Mouse (Mus musculus) kidney, embryonic 14.5 days (tissue): ENCODE results near the gene Arhgap15. TPM values are rescaled to one million over a fixed set of nuclear protein-coding genes. Genes with fewer than 3 reads are reported as not detected.

Experiments used
- ATAC-seq: fragments of 200-750 bp; cut with Nextera tagmentation; 2 replicates; pipeline ENCODE4 v1.8.0; 2017; ENCODE audit warnings: moderate number of reproducible peaks, mild to moderate bottlenecking, moderate TSS enrichment, moderate library complexity; ENCODE audit not compliant: low FRiP score, low TSS enrichment
- H3K27ac ChIP-seq: fragments of 300-500 bp; sonication (generic); 2 replicates; pipeline ENCODE4 v1.5.1; 2014; ENCODE audit warnings: low read depth, mild to moderate bottlenecking, low read length, moderate library complexity, mixed read lengths
- H3K27me3 ChIP-seq: fragments of 300-500 bp; sonication (generic); 2 replicates; pipeline ENCODE4 v1.6.1; 2014; ENCODE audit warnings: mild to moderate bottlenecking, low read length; ENCODE audit not compliant: control insufficient read depth, insufficient read depth
- H3K36me3 ChIP-seq: fragments of 300-500 bp; sonication (generic); 2 replicates; pipeline ENCODE4 v1.6.1; 2014; ENCODE audit warnings: low read length, mixed read lengths; ENCODE audit not compliant: control insufficient read depth, insufficient read depth
- H3K4me1 ChIP-seq: fragments of 300-500 bp; sonication (generic); 2 replicates; pipeline ENCODE4 v1.6.1; 2014; ENCODE audit warnings: low read length, mixed read lengths; ENCODE audit not compliant: control insufficient read depth, insufficient read depth
- H3K4me2 ChIP-seq: fragments of 300-500 bp; sonication (generic); replicated peaks from 2 replicates; pipeline ENCODE4 v1.6.1; 2014; ENCODE audit warnings: low read depth, mild to moderate bottlenecking, low read length
- H3K4me3 ChIP-seq: fragments of 300-500 bp; sonication (generic); 2 replicates; pipeline ENCODE4 v1.5.1; 2014; ENCODE audit warnings: mild to moderate bottlenecking, low read length
- H3K9ac ChIP-seq: fragments of 300-500 bp; sonication (generic); 2 replicates; pipeline ENCODE4 v1.6.1; 2014; ENCODE audit warnings: low read depth, mild to moderate bottlenecking, low read length, moderate library complexity
- H3K9me3 ChIP-seq: fragments of 300-500 bp; sonication (generic); 2 replicates; pipeline ENCODE4 v1.6.1; 2016; ENCODE audit warnings: low read length; ENCODE audit not compliant: control insufficient read depth
- WGBS: fragments of 180-500 bp; shearing (Covaris S2); extraction: QIAGEN DNeasy Blood & Tissue Kit; methylation state at CpG from one replicate; pipeline ENCODE4 v1.1.7; 2014; 5-methylcytosine and 5-hydroxymethylcytosine counted together
- polyA plus RNA-seq: library from polyadenylated mRNA; unstranded; fragments of >200 nt; fragmentation: Nextera tagmentation; extraction: Ambion mirVana; gene quantifications from 2 replicates; pipeline ENCODE4 v1.2.1, GENCODE M21; 2014

Gene Arhgap15
- polyA plus RNA-seq, 1 experiment from 2014 or later, result 1.0 TPM

DNA sequence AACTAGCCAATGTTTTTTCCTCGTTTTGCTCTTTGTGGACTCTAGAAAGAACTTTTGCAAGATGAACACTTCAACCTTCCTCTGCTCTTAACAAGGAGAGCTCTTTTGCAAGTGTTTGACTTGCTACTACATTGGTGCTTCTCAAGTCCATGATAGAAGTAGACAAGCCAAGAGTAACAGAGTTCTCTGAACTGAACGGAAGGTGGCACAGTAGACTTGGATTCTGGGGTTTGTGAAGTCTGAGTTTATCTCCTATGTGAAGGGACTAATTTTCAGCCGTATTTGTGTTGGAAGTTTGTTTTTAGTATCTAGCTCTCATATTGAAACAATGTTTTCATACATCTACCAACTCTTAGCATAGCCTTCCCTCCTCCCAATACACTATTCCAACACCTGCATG is 17.6 kb downstream of the Arhgap15 start:
- no peak for ATAC-seq
- no peak overlapping the region for H3K27ac ChIP-seq
- no peaks in the 10 kb centered on the region for H3K36me3 ChIP-seq
- no peaks in the 10 kb centered on the region for H3K27me3 ChIP-seq
- no peaks in the 10 kb centered on the region for H3K9me3 ChIP-seq
- H3K4me2 ChIP-seq, result no peak overlapping the region
- H3K4me3 ChIP-seq, result no peak overlapping the region
- no peaks in the 10 kb centered on the region for H3K4me1 ChIP-seq
- H3K9ac ChIP-seq, result no peak overlapping the region
- 87% methylated on average over 3 of the region's 3 CpGs for WGBS

DNA sequence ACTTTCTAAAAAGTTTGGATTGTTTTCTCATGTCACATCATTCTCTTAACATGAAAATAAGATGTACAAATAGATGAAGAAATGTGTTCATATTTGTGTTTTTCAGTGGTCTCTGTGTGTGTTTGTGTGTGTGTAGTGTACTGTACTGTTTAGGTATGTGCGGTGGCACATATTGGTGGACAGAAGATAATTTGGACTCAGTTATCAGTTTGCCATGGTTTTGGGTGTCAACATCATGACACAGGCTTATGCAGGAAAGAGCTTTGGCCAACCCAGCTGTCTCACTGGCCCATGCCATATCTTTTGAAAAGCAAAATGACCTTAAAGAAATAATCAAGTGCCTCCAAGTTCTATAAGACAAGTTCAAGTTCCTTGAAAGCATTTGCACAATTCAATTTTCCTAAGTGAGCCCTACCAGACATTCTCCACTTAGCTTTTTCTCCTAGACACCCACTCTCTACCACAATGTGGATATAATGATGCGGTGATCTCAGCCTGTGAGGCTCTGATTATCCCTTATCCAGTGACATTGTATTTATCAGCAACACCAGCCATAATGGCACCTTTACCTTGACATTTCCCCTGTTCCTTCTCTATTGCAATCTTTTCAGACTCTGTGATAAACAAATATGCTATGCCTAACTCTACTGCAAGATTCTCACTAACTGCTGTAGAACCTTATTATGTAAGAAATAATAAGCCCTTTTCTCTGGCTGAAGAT is 21.4 kb downstream of the Arhgap15 start:
- no peak for ATAC-seq
- Histone ChIP-seq H3K9ac (no peak overlapping the region), H3K4me1 (no peaks in the 10 kb centered on the region), H3K27ac (no peak overlapping the region), H3K9me3 (no peaks in the 10 kb centered on the region), H3K4me2 (no peak overlapping the region), H3K4me3 (no peak overlapping the region), H3K27me3 (no peaks in the 10 kb centered on the region), H3K36me3 (no peaks in the 10 kb centered on the region)
- WGBS, result 97% methylated on average over 2 of the region's 2 CpGs

DNA sequence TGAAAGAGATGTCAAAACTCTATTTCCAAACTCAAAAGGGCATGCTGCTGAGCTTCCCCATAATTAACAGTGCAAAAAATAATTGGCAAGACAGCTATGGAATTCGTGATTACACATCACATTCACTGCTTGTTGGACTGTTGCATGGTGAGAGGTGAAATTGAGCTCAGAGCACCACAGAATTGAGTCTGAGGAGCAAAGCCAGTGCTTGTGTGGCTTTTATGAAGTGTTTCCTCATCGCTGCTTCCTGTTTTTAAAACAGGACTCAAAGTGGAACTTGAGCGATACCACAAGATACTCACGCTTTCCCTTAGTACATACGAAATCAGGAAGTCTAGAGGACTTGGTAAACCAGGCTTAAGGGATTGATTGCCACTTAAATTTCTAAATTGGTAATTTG is 24.0 kb downstream of the Arhgap15 start:
- no peak overlapping the region for H3K4me3 ChIP-seq
- WGBS, result 86% methylated on average over 5 of the region's 5 CpGs
- ATAC-seq, result no peak

DNA sequence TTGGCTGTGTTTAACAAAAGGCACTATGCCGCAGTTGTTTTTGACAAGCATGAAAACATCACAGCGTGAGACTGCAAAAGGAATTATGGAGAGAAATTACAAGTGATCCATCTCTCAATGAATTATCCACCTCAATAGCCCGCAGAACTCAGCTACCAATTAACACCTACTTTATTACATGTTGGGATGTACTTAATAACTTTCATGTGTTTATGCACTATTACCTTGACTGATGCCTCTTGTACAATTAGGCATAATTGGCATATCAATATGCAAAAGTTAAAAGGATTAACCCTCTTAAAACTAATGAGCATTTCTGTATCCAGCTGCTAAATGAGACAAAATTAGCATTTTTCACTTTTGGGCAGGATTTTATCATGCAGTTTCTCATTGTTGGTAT is 33.5 kb downstream of the Arhgap15 start:
- H3K36me3 ChIP-seq, result no peaks in the 10 kb centered on the region
- WGBS, result 87% methylated on average over 3 of the region's 3 CpGs
- no peak overlapping the region for H3K4me2 ChIP-seq
- H3K9me3 ChIP-seq, result no peaks in the 10 kb centered on the region
- H3K27me3 ChIP-seq, result peaks cover 7% of the 10 kb centered on the region; the same call in 1 of the 2 replicates
- H3K4me3 ChIP-seq, result no peak overlapping the region
- H3K4me1 ChIP-seq, result no peaks in the 10 kb centered on the region
- no peak overlapping the region for H3K27ac ChIP-seq
- ATAC-seq, result no peak
- no peak overlapping the region for H3K9ac ChIP-seq

More for the DNA sequence above, 24.0 kb downstream of the Arhgap15 start:
- no peak overlapping the region for H3K9ac ChIP-seq
- H3K4me1 ChIP-seq, result no peaks in the 10 kb centered on the region
- H3K36me3 ChIP-seq, result no peaks in the 10 kb centered on the region
- no peaks in the 10 kb centered on the region for H3K9me3 ChIP-seq
- H3K4me2 ChIP-seq, result no peak overlapping the region
- no peaks in the 10 kb centered on the region for H3K27me3 ChIP-seq
- no peak overlapping the region for H3K27ac ChIP-seq

DNA sequence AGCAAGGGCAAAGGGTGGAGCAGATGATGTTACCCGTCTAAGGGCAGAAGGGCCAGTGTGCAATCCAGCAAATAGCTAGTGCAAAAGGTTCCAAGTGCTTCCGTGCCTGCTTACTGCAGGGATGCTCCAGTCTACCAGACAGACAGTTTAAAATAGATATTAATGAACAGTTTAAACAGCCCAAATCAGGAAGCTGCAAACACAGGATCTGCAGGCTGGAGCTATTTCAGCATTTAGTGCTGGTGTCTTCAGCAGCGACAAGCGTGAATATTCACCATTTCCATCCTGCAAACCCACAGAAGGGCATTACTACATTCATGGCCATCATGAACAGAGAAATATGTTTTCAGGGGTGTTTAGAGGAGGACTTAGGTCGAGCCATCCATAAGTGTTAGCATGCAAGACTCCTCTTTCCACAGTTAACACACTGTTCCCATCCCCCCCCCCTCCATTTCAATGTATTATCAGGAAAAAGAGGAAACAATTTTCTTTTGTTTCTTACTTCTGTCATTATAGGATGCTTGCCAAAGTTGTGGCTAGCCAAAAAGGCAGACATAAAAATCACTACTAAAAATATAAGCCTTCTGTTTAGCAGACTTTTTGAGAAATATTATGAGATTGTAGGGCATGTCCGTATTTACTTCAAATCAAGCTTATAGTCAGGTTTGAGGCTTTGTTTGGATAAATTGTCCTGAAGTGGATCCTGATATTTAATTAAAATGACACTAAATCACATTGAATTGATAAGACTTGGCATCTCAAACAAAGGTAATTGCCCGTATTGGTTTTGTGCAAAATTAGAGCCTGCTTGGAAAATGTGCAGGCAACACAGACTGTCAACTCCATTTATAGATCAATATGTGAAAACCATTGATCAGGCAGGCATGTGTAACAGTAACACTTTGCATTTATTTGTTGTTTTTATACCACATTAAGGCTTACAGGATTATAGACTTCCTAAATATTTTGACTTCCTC is 35.4 kb downstream of the Arhgap15 start:
- H3K9me3 ChIP-seq, result no peaks in the 10 kb centered on the region
- ATAC-seq, result no peak
- no peaks in the 10 kb centered on the region for H3K36me3 ChIP-seq
- no peak overlapping the region for H3K9ac ChIP-seq
- H3K4me3 ChIP-seq, result no peak overlapping the region
- peaks cover 7% of the 10 kb centered on the region; the same call in 1 of the 2 replicates for H3K27me3 ChIP-seq
- H3K4me2 ChIP-seq, result no peak overlapping the region
- 74% methylated on average over 7 of the region's 7 CpGs for WGBS
- no peaks in the 10 kb centered on the region for H3K4me1 ChIP-seq
- H3K27ac ChIP-seq, result no peak overlapping the region

DNA sequence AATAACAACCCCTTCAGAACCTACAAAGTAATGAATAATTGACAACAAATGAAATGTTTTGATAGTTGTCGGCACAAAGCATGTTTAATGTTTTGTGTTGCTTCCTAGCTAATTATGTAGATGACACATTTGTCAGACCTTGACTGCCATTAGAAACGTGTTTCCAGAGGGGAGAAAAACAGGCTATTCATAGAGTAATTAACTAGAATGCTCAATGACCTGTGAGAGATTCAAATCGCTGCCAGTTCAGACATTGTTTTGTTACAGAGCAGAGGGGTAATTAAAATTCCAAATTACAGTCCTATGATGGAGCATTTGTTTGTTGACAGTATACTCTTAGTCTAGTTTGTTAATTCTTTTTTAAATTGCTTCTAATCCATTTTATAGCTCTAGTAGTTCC is 37.5 kb downstream of the Arhgap15 start:
- H3K9me3 ChIP-seq, result no peaks in the 10 kb centered on the region
- H3K27me3 ChIP-seq, result peaks cover 7% of the 10 kb centered on the region; the same call in 1 of the 2 replicates
- ATAC-seq, result no peak
- H3K27ac ChIP-seq, result no peak overlapping the region
- no peaks in the 10 kb centered on the region for H3K36me3 ChIP-seq
- H3K4me1 ChIP-seq, result no peaks in the 10 kb centered on the region
- no peak overlapping the region for H3K4me3 ChIP-seq
- 20% methylated on average over 3 of the region's 3 CpGs for WGBS
- H3K9ac ChIP-seq, result no peak overlapping the region
- H3K4me2 ChIP-seq, result no peak overlapping the region

DNA sequence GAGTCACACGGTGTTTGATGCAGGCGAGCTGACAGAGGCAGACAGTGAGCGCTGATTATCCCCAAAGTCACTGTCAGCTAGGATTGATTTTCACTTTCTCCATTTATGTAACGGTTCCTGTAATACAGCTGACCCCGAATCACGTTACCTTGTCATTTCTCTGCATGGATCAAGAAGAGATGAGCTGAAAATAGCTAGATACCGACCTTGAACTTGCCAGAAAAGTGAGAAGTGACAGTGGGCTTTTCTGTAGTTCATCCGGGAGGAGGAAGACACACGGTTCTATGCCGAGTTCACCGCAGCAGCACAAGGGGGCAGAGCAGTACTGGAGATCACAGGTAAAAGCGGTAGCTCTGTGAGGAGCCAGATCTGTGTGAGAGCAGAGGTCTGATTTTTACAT is 38.5 kb downstream of the Arhgap15 start:
- Histone ChIP-seq H3K9me3 (no peaks in the 10 kb centered on the region), H3K27ac (no peak overlapping the region), H3K36me3 (no peaks in the 10 kb centered on the region), H3K27me3 (peaks cover 7% of the 10 kb centered on the region; the same call in 1 of the 2 replicates), H3K4me1 (no peaks in the 10 kb centered on the region), H3K4me3 (no peak overlapping the region), H3K9ac (no peak overlapping the region), H3K4me2 (no peak overlapping the region)
- 54% methylated on average over 12 of the region's 12 CpGs for WGBS
- no peak; the same call in 1 of the 2 replicates for ATAC-seq

DNA sequence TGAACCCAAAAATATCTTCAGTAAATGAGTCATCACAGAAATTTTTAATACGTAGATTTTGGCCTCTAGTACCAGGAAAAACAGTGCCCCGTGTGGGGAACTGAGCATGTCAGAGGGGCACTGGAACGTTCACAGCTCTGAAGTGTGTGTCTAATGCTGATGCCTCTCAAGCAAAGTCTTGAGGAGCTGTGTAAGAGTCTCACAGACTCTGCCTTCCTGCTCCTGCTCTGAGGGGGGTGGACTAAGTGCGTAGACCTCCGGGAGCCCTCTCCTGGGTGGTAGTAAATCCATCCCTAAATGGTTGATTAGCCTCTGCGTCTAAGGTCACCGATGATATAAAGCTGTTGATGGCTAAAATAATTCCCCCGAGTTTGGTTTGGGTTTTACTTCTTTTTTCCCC is 39.9 kb downstream of the Arhgap15 start:
- WGBS, result 21% methylated on average over 8 of the region's 8 CpGs

More for the DNA sequence above, 39.9 kb downstream of the Arhgap15 start:
- no peaks in the 10 kb centered on the region for H3K36me3 ChIP-seq
- ATAC-seq, result peak; percentile 51; the same call in 1 of the 2 replicates
- no peaks in the 10 kb centered on the region for H3K4me1 ChIP-seq
- H3K27ac ChIP-seq, result no peak overlapping the region
- no peak overlapping the region for H3K9ac ChIP-seq
- no peak overlapping the region for H3K4me2 ChIP-seq
- no peaks in the 10 kb centered on the region for H3K9me3 ChIP-seq
- peaks cover 7% of the 10 kb centered on the region; the same call in 1 of the 2 replicates for H3K27me3 ChIP-seq
- H3K4me3 ChIP-seq, result no peak overlapping the region
